Mouse (Mus musculus) small intestine, adult 2 months (tissue): ENCODE results near the gene Heatr5a. TPM values are rescaled to one million over a fixed set of nuclear protein-coding genes. Genes with fewer than 3 reads are reported as not detected.

Experiments used
- H3K27ac ChIP-seq: fragments of 200-500 bp; 2 replicates; pipeline ENCODE4 v1.5.1; 2012; ENCODE audit warnings: low read depth, low read length, control low read depth, inconsistent platforms; ENCODE audit not compliant: insufficient read depth
- H3K27me3 ChIP-seq: fragments of 200-500 bp; 2 replicates; pipeline ENCODE4 v1.6.1; 2012; ENCODE audit warnings: mild to moderate bottlenecking, moderate library complexity, low read length, inconsistent platforms; ENCODE audit not compliant: control insufficient read depth, insufficient read depth
- H3K36me3 ChIP-seq: fragments of 200-500 bp; 2 replicates; pipeline ENCODE4 v1.6.1; 2012; ENCODE audit warnings: mild to moderate bottlenecking, low read length, control low read depth, inconsistent platforms; ENCODE audit not compliant: control insufficient read depth, insufficient read depth
- H3K4me1 ChIP-seq: fragments of 200-500 bp; 2 replicates; pipeline ENCODE4 v1.6.1; 2012; ENCODE audit warnings: low read length, inconsistent platforms, mixed read lengths; ENCODE audit not compliant: control insufficient read depth, insufficient read depth, insufficient read length
- H3K4me3 ChIP-seq: fragments of 200-500 bp; 2 replicates; pipeline ENCODE4 v1.5.1; 2012; ENCODE audit warnings: low read depth, mild to moderate bottlenecking, control low read depth, inconsistent platforms, low read length, moderate library complexity
- CTCF ChIP-seq: fragments of 200-500 bp; IDR thresholded peaks from 2 replicates; pipeline ENCODE4 v1.5.1; 2012; ENCODE audit warnings: low read depth, mild to moderate bottlenecking, control low read depth, inconsistent platforms, low read length, moderate library complexity, mixed read lengths; ENCODE audit not compliant: insufficient replicate concordance, insufficient read length; ENCODE audit errors: extremely low read depth
- POLR2A ChIP-seq: fragments of 200-500 bp; IDR thresholded peaks from 2 replicates; pipeline ENCODE4 v1.6.1; 2012; ENCODE audit warnings: low read depth, mild to moderate bottlenecking, control low read depth, inconsistent platforms, low read length, moderate library complexity
- WGBS: fragments of 180-500 bp; shearing (Covaris S2); methylation state at CpG from one replicate; pipeline ENCODE4 v1.1.7; 2018; 5-methylcytosine and 5-hydroxymethylcytosine counted together
- polyA plus RNA-seq: library from polyadenylated mRNA; depleted of rRNA; stranded (reverse); fragments of >200 nt; gene quantifications from 2 replicates; pipeline ENCODE4 v1.2.3, GENCODE M21; 2012

The Heatr5a gene
- polyA plus RNA-seq, 1 experiment = 66.8 TPM

GRCm38 (mm10) chr12:51972269-51973065 lies 1.3 kb upstream of the Heatr5a start:
- Histone ChIP-seq H3K4me3 (no peak overlapping the region), H3K4me1 (peaks cover 4% of the 10 kb centered on the region; the same call in 1 of the 2 replicates), H3K27me3 (no peaks in the 10 kb centered on the region), H3K36me3 (no peaks in the 10 kb centered on the region), H3K27ac (no peak overlapping the region)
- no peak for TF ChIP-seq CTCF
- no peak for TF ChIP-seq POLR2A
- 93% methylated on average over 5 of the region's 5 CpGs for WGBS

- H3K4me3 ChIP-seq = peak overlapping the region; percentile 93
- no peak for TF ChIP-seq POLR2A
- no peak for TF ChIP-seq CTCF
- H3K27me3 ChIP-seq = no peaks in the 10 kb centered on the region
- WGBS = under 1% methylated on average over 35 of the region's 35 CpGs
- 0 out of 2 replicates have a peak, but pooled peaks cover 1% of the 10 kb centered on the region for H3K36me3 ChIP-seq
- peak overlapping the region; percentile 86 for H3K27ac ChIP-seq
- peaks cover 4% of the 10 kb centered on the region; the same call in 1 of the 2 replicates for H3K4me1 ChIP-seq
These were observed 610 bp downstream of the Heatr5a start for GRCm38 (mm10) chr12:51970352-51971069.

GRCm38 (mm10) chr12:51969876-51970275 lies 1.2 kb downstream of the Heatr5a start:
- TF ChIP-seq POLR2A (no peak), CTCF (no peak)
- H3K4me3 ChIP-seq = no peak overlapping the region
- peak overlapping the region; percentile 76 for H3K27ac ChIP-seq
- H3K36me3 ChIP-seq = 0 out of 2 replicates have a peak, but pooled peaks cover 1% of the 10 kb centered on the region
- WGBS = 8% methylated on average over 7 of the region's 7 CpGs
- peaks cover 4% of the 10 kb centered on the region; the same call in 1 of the 2 replicates for H3K4me1 ChIP-seq
- H3K27me3 ChIP-seq = no peaks in the 10 kb centered on the region

GRCm38 (mm10) chr12:51969092-51969491 lies 2.0 kb downstream of the Heatr5a start:
- no peaks in the 10 kb centered on the region for H3K27me3 ChIP-seq
- TF ChIP-seq POLR2A (no peak), CTCF (no peak)
- WGBS = 61% methylated on average over 2 of the region's 2 CpGs
- no peak overlapping the region for H3K4me3 ChIP-seq
- 0 out of 2 replicates have a peak, but pooled peaks cover 1% of the 10 kb centered on the region for H3K36me3 ChIP-seq
- H3K27ac ChIP-seq = no peak overlapping the region
- H3K4me1 ChIP-seq = peaks cover 5% of the 10 kb centered on the region

- 0 out of 2 replicates have a peak, but pooled peaks cover 1% of the 10 kb centered on the region for H3K36me3 ChIP-seq
- no peak overlapping the region for H3K4me3 ChIP-seq
- TF ChIP-seq CTCF (no peak), POLR2A (no peak)
- WGBS = 57% methylated on average over 9 of the region's 9 CpGs
- H3K27me3 ChIP-seq = no peaks in the 10 kb centered on the region
- peaks cover 6% of the 10 kb centered on the region for H3K4me1 ChIP-seq
- peak overlapping the region; percentile 57 for H3K27ac ChIP-seq
These were observed 3.1 kb downstream of the Heatr5a start for GRCm38 (mm10) chr12:51967915-51968595.

GRCm38 (mm10) chr12:51957626-51958025 lies 13.5 kb downstream of the Heatr5a start:
- WGBS = 79% methylated on average over 6 of the region's 6 CpGs
- no peak overlapping the region for H3K27ac ChIP-seq
- no peak for TF ChIP-seq CTCF
- no peak for TF ChIP-seq POLR2A
- H3K36me3 ChIP-seq = peaks cover 58% of the 10 kb centered on the region
- H3K4me1 ChIP-seq = no peaks in the 10 kb centered on the region
- no peak overlapping the region for H3K4me3 ChIP-seq
- H3K27me3 ChIP-seq = no peaks in the 10 kb centered on the region

- Histone ChIP-seq H3K27me3 (no peaks in the 10 kb centered on the region), H3K4me1 (no peaks in the 10 kb centered on the region), H3K4me3 (no peak overlapping the region), H3K36me3 (peaks cover 80% of the 10 kb centered on the region), H3K27ac (no peak overlapping the region)
- WGBS = 88% methylated on average over 10 of the region's 10 CpGs
- TF ChIP-seq POLR2A (no peak), CTCF (no peak)
These were observed 18.8 kb downstream of the Heatr5a start for GRCm38 (mm10) chr12:51952309-51952708.
